Mouse (Mus musculus): ENCODE measurements around the gene Ttc24. TPM values are rescaled to one million over a fixed set of nuclear protein-coding genes. Genes with fewer than 3 reads are reported as not detected.

The Ttc24 gene
- polyA plus RNA-seq, 1 experiment from 2014 or later = 0.08 TPM

GRCm38 (mm10) chr3:88026823-88027222, 51.3 kb downstream of the Ttc24 start:
- Histone ChIP-seq H3K27ac (no peak overlapping the region), H3K4me2 (no peak overlapping the region), H3K4me3 (replicated peaks) (no peak overlapping the region), H3K36me3 (replicated peaks) (no peaks in the 10 kb centered on the region), H3K4me1 (peaks cover 21% of the 10 kb centered on the region), H3K9me3 (peaks cover 6% of the 10 kb centered on the region; the same call in 1 of the 2 replicates), H3K27me3 (peaks cover 79% of the 10 kb centered on the region), H3K9ac (no peak overlapping the region)
- ATAC-seq (ENCODE audit: low FRiP score) = no peak
- WGBS = 61% methylated on average over 7 of the region's 7 CpGs

GRCm38 (mm10) chr3:88023192-88024074, 54.7 kb downstream of the Ttc24 start:
- H3K36me3 ChIP-seq (replicated peaks) = no peaks in the 10 kb centered on the region

GRCm38 (mm10) chr3:88022322-88023191, 55.5 kb downstream of the Ttc24 start:
- no peaks in the 10 kb centered on the region for H3K9me3 ChIP-seq
- peak overlapping the region; percentile 54 for H3K9ac ChIP-seq
- peaks cover 21% of the 10 kb centered on the region for H3K4me1 ChIP-seq
- H3K36me3 ChIP-seq (replicated peaks) = no peaks in the 10 kb centered on the region
- WGBS = under 1% methylated on average over 66 of the region's 66 CpGs
- H3K4me3 ChIP-seq (replicated peaks) = peak overlapping the region; percentile 45
- no peak overlapping the region for H3K27ac ChIP-seq
- ATAC-seq (ENCODE audit: low FRiP score) = peak; percentile 92
- H3K4me2 ChIP-seq = peak overlapping the region; percentile 96
- H3K27me3 ChIP-seq = peaks cover 84% of the 10 kb centered on the region

More at GRCm38 (mm10) chr3:88023192-88024074, 54.7 kb downstream of the Ttc24 start:
- H3K4me1 ChIP-seq = peaks cover 21% of the 10 kb centered on the region
- ATAC-seq (ENCODE audit: low FRiP score) = peak; percentile 75
- peak overlapping the region; percentile 96 for H3K4me2 ChIP-seq
- 1% methylated on average over 81 of the region's 81 CpGs for WGBS
- peak overlapping the region; percentile 54 for H3K9ac ChIP-seq
- H3K9me3 ChIP-seq = peaks cover 6% of the 10 kb centered on the region; the same call in 1 of the 2 replicates
- peak overlapping the region; percentile 45 for H3K4me3 ChIP-seq (replicated peaks)
- H3K27ac ChIP-seq = no peak overlapping the region
- peaks cover 81% of the 10 kb centered on the region for H3K27me3 ChIP-seq

Other genes starting within 250 kb of the Ttc24 start
- gene Sh2d2a, start 231.5 kb downstream of the Ttc24 start, polyA plus RNA-seq (2016; fragmentation: Nextera tagmentation; extraction: Ambion mirVana) = not detected in 2 replicates
- gene Prcc, start 192.7 kb downstream of the Ttc24 start, polyA plus RNA-seq (2016; fragmentation: Nextera tagmentation; extraction: Ambion mirVana) = 15.8 and 15.9 TPM in 2 replicates
- gene Hdgf, start 172.0 kb downstream of the Ttc24 start, polyA plus RNA-seq (2016; fragmentation: Nextera tagmentation; extraction: Ambion mirVana) = 251 and 295 TPM in 2 replicates
- 75.8 and 86.1 TPM in 2 replicates for gene Mrpl24, start 158.8 kb downstream of the Ttc24 start, polyA plus RNA-seq (2016; fragmentation: Nextera tagmentation; extraction: Ambion mirVana)
- 80.5 and 88.2 TPM in 2 replicates for gene Isg20l2, start 148.0 kb downstream of the Ttc24 start, polyA plus RNA-seq (2016; fragmentation: Nextera tagmentation; extraction: Ambion mirVana)
- 20.5 and 23.7 TPM in 2 replicates for gene Rrnad1, start 147.6 kb downstream of the Ttc24 start, polyA plus RNA-seq (2016; fragmentation: Nextera tagmentation; extraction: Ambion mirVana)
- gene Crabp2, start 129.6 kb downstream of the Ttc24 start, polyA plus RNA-seq (2016; fragmentation: Nextera tagmentation; extraction: Ambion mirVana) = 246 TPM in 2 replicates
- gene Nes, start 107.2 kb downstream of the Ttc24 start, polyA plus RNA-seq (2016; fragmentation: Nextera tagmentation; extraction: Ambion mirVana) = 148 and 162 TPM in 2 replicates
- gene Bcan, start 78.1 kb downstream of the Ttc24 start, polyA plus RNA-seq (2016; fragmentation: Nextera tagmentation; extraction: Ambion mirVana) = 1.7 and 3.6 TPM in 2 replicates
- not detected in 2 replicates for gene Hapln2, start 50.7 kb downstream of the Ttc24 start, polyA plus RNA-seq (2016; fragmentation: Nextera tagmentation; extraction: Ambion mirVana)
- gene Gpatch4, start 35.2 kb downstream of the Ttc24 start, polyA plus RNA-seq (2016; fragmentation: Nextera tagmentation; extraction: Ambion mirVana) = 31.4 and 32.0 TPM in 2 replicates
- 121 and 132 TPM in 2 replicates for gene Naxe, start 19.8 kb downstream of the Ttc24 start, polyA plus RNA-seq (2016; fragmentation: Nextera tagmentation; extraction: Ambion mirVana)
- 24.9 and 27.3 TPM in 2 replicates for gene Iqgap3, start 3.7 kb upstream of the Ttc24 start, polyA plus RNA-seq (2016; fragmentation: Nextera tagmentation; extraction: Ambion mirVana)
- gene Mef2d, start 64.1 kb upstream of the Ttc24 start, polyA plus RNA-seq (2016; fragmentation: Nextera tagmentation; extraction: Ambion mirVana) = 17.7 and 20.3 TPM in 2 replicates
- 0.28 TPM in 1 of 2 replicates, not detected in the other for gene Rhbg, start 176.4 kb upstream of the Ttc24 start, polyA plus RNA-seq (2016; fragmentation: Nextera tagmentation; extraction: Ambion mirVana)
- gene Gm38392, start 208.9 kb upstream of the Ttc24 start, polyA plus RNA-seq (2016; fragmentation: Nextera tagmentation; extraction: Ambion mirVana) = 0.31 TPM in 1 of 2 replicates, not detected in the other
- gene Tsacc, start 218.7 kb upstream of the Ttc24 start, polyA plus RNA-seq (2016; fragmentation: Nextera tagmentation; extraction: Ambion mirVana) = 11.4 and 11.7 TPM in 2 replicates
- gene Cct3, start 218.8 kb upstream of the Ttc24 start, polyA plus RNA-seq (2016; fragmentation: Nextera tagmentation; extraction: Ambion mirVana) = 627 and 646 TPM in 2 replicates
- gene Glmp, start 246.7 kb upstream of the Ttc24 start, polyA plus RNA-seq (2016; fragmentation: Nextera tagmentation; extraction: Ambion mirVana) = 86.7 and 87.5 TPM in 2 replicates